Mouse (Mus musculus) olfactory bulb, adult 2 months (tissue): ENCODE results near the gene Ccdc167. TPM values are rescaled to one million over a fixed set of nuclear protein-coding genes. Genes with fewer than 3 reads are reported as not detected.

Source experiments
- H3K27ac ChIP-seq: fragments of 200-500 bp; 2 replicates; pipeline ENCODE4 v1.5.1; 2012; ENCODE audit warnings: low read depth, low read length; ENCODE audit not compliant: insufficient read depth
- H3K4me1 ChIP-seq: fragments of 200-500 bp; 2 replicates; pipeline ENCODE4 v1.6.1; 2012; ENCODE audit warnings: low read length; ENCODE audit not compliant: control insufficient read depth, insufficient read depth
- H3K4me3 ChIP-seq: fragments of 200-500 bp; 2 replicates; pipeline ENCODE4 v1.5.1; 2012; ENCODE audit warnings: mild to moderate bottlenecking, low read depth, low read length, moderate library complexity; ENCODE audit not compliant: insufficient read depth
- CTCF ChIP-seq: fragments of 200-500 bp; IDR thresholded peaks from 2 replicates; pipeline ENCODE4 v1.5.1; 2012; ENCODE audit warnings: low read depth, mild to moderate bottlenecking, low read length, moderate library complexity; ENCODE audit not compliant: insufficient read depth
- POLR2A ChIP-seq: fragments of 200-500 bp; IDR thresholded peaks from 2 replicates; pipeline ENCODE4 v1.6.1; 2012; ENCODE audit warnings: mild to moderate bottlenecking, low read depth, low read length, moderate library complexity; ENCODE audit not compliant: insufficient read depth
- WGBS: fragments of 180-500 bp; shearing (Covaris S2); methylation state at CpG from one replicate; pipeline ENCODE4 v1.1.7; 2018; 5-methylcytosine and 5-hydroxymethylcytosine counted together
- polyA plus RNA-seq: library from polyadenylated mRNA; stranded (reverse); fragments of >200 nt; gene quantifications from 2 replicates; pipeline ENCODE4 v1.2.4, GENCODE M21; 2012; ENCODE audit warnings: low replicate concordance; ENCODE audit not compliant: missing spikeins, insufficient read depth, insufficient read length

The Ccdc167 gene
- polyA plus RNA-seq, 1 experiment: not detected

- TF ChIP-seq CTCF: no peak
- TF ChIP-seq POLR2A: no peak
- 78% methylated on average over 8 of the region's 8 CpGs for WGBS
- Histone ChIP-seq H3K4me1 (no peaks in the 10 kb centered on the region), H3K4me3 (no peak overlapping the region), H3K27ac (no peak overlapping the region)
Measured at GRCm38 (mm10) chr17:29696940-29697339, 19.9 kb downstream of the Ccdc167 start.

GRCm38 (mm10) chr17:29694516-29694915 lies 22.3 kb downstream of the Ccdc167 start:
- Histone ChIP-seq H3K4me3 (no peak overlapping the region), H3K4me1 (no peaks in the 10 kb centered on the region), H3K27ac (no peak overlapping the region)
- WGBS: 87% methylated on average over 4 of the region's 4 CpGs
- no peak for TF ChIP-seq CTCF
- TF ChIP-seq POLR2A: no peak

DNA sequence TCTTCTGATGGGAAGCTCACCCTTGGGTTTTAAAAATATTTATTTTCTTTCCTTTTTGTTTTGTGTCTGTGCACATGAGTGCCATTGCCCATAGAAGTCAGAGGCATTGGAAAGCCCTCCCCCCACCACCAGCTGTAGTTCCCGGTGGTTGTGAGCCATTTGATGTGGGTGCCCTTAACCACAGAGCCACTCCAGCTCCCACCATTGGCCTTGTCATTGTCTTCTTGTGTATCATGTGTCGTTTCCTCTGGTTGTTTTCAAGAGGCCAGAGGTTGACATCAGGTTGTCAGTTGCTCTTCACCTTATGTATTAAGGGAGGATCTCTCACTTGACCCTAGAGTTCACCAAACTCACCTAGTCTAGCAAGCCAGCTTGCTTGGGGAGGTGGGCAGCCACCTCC lies 23.3 kb downstream of the Ccdc167 start:
- Histone ChIP-seq H3K4me1 (no peaks in the 10 kb centered on the region; the same call in 1 of the 2 replicates), H3K27ac (no peak overlapping the region), H3K4me3 (no peak overlapping the region)
- TF ChIP-seq POLR2A (no peak), CTCF (no peak)
- WGBS: 76% methylated on average over 2 of the region's 2 CpGs

DNA sequence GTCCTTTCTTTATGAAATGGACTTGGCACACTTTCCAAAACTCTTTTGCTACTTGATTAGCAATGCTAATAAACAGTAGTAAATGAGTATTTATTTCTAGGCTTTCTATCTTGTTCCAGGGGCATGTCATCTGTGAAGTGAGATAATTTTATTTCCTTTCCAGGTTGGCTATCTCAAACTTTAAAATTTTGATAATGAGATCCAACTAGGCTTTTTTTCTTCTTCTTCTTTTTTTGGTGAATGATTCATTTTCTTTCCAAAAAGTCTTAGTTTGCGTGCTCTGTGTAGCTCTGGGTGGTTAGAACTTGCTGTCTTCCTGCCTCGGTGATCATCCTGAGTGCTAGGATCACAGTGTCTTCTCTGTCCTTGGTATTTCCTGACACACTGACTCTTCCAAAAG lies 24.0 kb downstream of the Ccdc167 start:
- H3K4me1 ChIP-seq: peaks cover 1% of the 10 kb centered on the region; the same call in 1 of the 2 replicates
- no peak overlapping the region for H3K27ac ChIP-seq
- H3K4me3 ChIP-seq: no peak overlapping the region
- 91% methylated on average over 2 of the region's 2 CpGs for WGBS
- TF ChIP-seq POLR2A (no peak), CTCF (no peak)

DNA sequence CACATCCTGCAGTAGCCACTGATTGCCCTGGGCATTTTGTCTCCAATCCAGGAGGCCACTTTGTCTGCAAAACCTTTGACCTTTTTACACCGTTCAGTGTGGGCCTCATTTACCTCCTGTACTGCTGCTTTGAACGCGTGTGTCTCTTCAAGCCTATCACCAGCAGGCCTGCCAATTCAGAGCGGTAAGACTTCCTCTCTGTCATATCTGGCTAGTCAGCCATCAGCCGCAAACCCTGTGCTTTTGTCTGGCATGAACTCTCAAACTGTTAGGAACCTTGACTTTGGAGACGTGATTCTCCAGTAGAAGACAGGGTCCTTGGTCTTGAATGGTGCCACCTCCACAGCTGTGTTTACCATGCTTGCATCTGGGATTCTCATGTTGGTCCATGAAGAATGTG lies 26.6 kb downstream of the Ccdc167 start:
- 86% methylated on average over 6 of the region's 6 CpGs for WGBS
- TF ChIP-seq POLR2A (no peak), CTCF (no peak)
- H3K27ac ChIP-seq: no peak overlapping the region
- no peak overlapping the region for H3K4me3 ChIP-seq
- peaks cover 6% of the 10 kb centered on the region; the same call in 1 of the 2 replicates for H3K4me1 ChIP-seq

DNA sequence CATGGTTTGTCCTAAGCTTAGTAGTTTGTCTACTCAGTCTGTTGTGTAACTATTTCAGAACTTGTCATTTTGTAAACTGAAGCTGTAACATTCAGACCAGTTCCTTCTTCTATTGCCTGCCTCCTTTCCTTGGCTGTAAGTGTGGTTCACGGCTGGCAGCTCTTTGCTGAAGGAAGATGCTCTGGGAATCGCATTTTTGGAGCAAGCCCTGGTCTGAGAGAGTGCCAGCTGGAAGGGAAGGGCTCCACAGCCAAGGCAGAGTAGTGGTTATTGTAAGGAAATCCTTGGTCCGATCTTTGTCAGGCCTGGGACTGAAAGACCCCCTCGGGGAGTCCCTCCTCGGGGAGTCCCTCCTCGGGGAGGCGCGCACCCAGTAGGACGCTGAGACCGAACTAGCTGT lies 28.2 kb downstream of the Ccdc167 start:
- Histone ChIP-seq H3K4me3 (no peak overlapping the region), H3K4me1 (peaks cover 6% of the 10 kb centered on the region; the same call in 1 of the 2 replicates), H3K27ac (no peak overlapping the region)
- WGBS: 78% methylated on average over 10 of the region's 10 CpGs
- TF ChIP-seq POLR2A (no peak), CTCF (no peak)

DNA sequence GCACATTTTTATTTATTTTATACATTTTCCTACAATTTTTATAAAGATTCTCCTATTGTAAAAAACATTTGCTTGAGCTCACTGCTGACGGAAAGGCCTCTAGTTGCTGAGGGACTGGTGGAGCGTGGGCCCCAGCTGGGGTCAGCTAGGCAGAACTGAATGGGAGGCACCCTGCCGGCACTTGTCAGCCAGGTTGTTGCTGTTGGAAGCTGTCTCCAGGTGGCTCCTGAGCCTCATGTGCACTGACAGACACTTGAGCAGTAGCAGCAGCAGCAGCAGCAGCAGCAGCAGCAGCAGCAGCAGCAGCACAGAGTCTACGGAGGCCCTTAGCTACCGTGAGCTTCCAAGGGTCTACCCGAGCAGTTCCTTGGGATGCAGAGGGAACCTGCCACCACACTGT lies 29.5 kb downstream of the Ccdc167 start:
- 85% methylated on average over 6 of the region's 6 CpGs for WGBS
- Histone ChIP-seq H3K4me3 (no peak overlapping the region), H3K4me1 (peaks cover 6% of the 10 kb centered on the region; the same call in 1 of the 2 replicates), H3K27ac (no peak overlapping the region)
- TF ChIP-seq CTCF (no peak), POLR2A (no peak)

GRCm38 (mm10) chr17:29686771-29687170 lies 30.1 kb downstream of the Ccdc167 start:
- 98% methylated on average over 5 of the region's 5 CpGs for WGBS
- H3K4me1 ChIP-seq: peaks cover 6% of the 10 kb centered on the region; the same call in 1 of the 2 replicates

GRCm38 (mm10) chr17:29684275-29684674 lies 32.6 kb downstream of the Ccdc167 start:
- no peak overlapping the region for H3K27ac ChIP-seq
- WGBS: 94% methylated on average over 4 of the region's 4 CpGs
- peaks cover 6% of the 10 kb centered on the region; the same call in 1 of the 2 replicates for H3K4me1 ChIP-seq
- TF ChIP-seq CTCF (no peak), POLR2A (no peak)
- H3K4me3 ChIP-seq: no peak overlapping the region

More at GRCm38 (mm10) chr17:29686771-29687170, 30.1 kb downstream of the Ccdc167 start:
- no peak overlapping the region for H3K27ac ChIP-seq
- no peak overlapping the region for H3K4me3 ChIP-seq
- no peak for TF ChIP-seq CTCF
- no peak for TF ChIP-seq POLR2A

GRCm38 (mm10) chr17:29683127-29683526 lies 33.7 kb downstream of the Ccdc167 start:
- Histone ChIP-seq H3K27ac (no peak overlapping the region), H3K4me3 (no peak overlapping the region), H3K4me1 (peaks cover 6% of the 10 kb centered on the region; the same call in 1 of the 2 replicates)
- 77% methylated on average over 2 of the region's 2 CpGs for WGBS
- TF ChIP-seq POLR2A (no peak), CTCF (no peak)
